Mouse (Mus musculus) embryonic fibroblast, embryonic 13.5 days (primary cell): Measurements from ENCODE around the gene Cracr2b.

Experiments
- CTCF ChIP-seq: IDR thresholded peaks from 2 replicates; pipeline ENCODE4 v1.5.1; 2011; ENCODE audit warnings: mild to moderate bottlenecking, control low read depth, low read length, moderate library complexity, borderline replicate concordance; ENCODE audit not compliant: insufficient read depth
- POLR2A ChIP-seq: IDR thresholded peaks from 2 replicates; pipeline ENCODE4 v1.6.1; 2011; ENCODE audit warnings: low read depth, mild to moderate bottlenecking, control low read depth, low read length, moderate library complexity

DNA sequence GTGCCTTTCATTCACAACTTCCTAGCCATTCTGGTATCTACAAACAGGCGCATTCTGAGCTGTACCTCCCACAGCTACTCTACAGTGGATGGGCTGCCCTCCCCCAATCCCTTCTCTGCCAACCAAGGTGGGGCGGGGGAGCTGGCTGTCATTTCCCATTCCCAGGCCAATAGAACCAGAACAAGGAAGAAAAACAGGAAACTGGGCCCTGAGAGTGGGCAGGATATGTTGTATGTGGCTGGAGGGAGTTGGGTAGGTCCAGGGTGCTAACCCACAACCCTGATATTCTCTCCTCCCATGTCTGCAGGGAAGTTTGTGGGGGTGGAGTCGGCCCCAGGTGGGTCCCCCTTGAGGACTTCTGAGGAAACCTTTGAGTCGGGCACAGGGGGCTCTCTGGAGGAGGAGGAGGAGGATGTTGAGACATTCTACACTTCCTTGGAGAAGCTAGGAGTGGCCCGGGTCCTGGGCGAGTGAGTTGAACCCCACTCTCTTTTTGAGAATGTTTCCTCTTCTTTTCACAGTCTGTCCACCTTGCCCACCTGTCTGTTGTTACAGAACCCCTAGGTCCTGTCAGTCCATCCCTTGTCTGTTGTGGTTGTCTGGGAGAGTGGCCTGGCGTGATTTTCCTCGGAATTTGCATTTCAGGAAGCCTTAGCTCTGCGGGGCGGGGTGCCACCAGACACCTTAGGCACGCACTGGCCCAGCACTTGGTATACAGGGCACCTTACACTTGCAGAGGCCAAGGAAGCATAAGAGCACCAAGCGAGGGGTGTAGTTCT lies 3.1 kb downstream of the Cracr2b start:
- no peak for TF ChIP-seq POLR2A
- no peak for TF ChIP-seq CTCF
